ENCODE assay signal across 8 mouse cellular contexts in genomic region chr14:26969856-26970407, GRCm38 (mm10). TPM values are rescaled to one million over a fixed set of nuclear protein-coding genes. Genes with fewer than 3 reads are reported as not detected.
A peak's percentile ranks its signal among the peaks of the same experiment; 100 is the strongest.
DNase-seq lines count a peak whose midpoint lies in the region; ATAC-seq lines count a peak whose summit lies in the region.

No protein-coding gene starts in this region.

- no peaks in the 10 kb centered on the region for H3K9me3 ChIP-seq in heart, embryonic 12.5 days (replicated peaks)
- no peaks in the 10 kb centered on the region for H3K9me3 ChIP-seq in lung, embryonic 15.5 days

- WGBS in heart, embryonic 12.5 days: under 1% methylated on average over 61 of the region's 62 CpGs
- WGBS in lung, embryonic 15.5 days: under 1% methylated on average over 62 of the region's 62 CpGs

- H3K27ac ChIP-seq in heart, embryonic 12.5 days (ENCODE audit: poor library complexity, severe bottlenecking): peak overlapping the region; percentile 89
- H3K27ac ChIP-seq in lung, embryonic 15.5 days: peak overlapping the region; percentile 87

- peak; percentile 58 for ATAC-seq in activated CD4-positive, CD25-positive, alpha-beta regulatory T cell, adult 4 months
- peak; percentile 86 for ATAC-seq in heart, embryonic 12.5 days (ENCODE audit: insufficient number of reproducible peaks, low FRiP score)
- peak; percentile 86 for ATAC-seq in lung, embryonic 15.5 days (ENCODE audit: borderline replicate concordance, extremely low read depth, low FRiP score, low TSS enrichment)

- peak overlapping the region; percentile 94 for H3K9ac ChIP-seq in heart, embryonic 12.5 days
- peak overlapping the region; percentile 90 for H3K9ac ChIP-seq in lung, embryonic 15.5 days

- H3K36me3 ChIP-seq in heart, embryonic 12.5 days: peaks cover 3% of the 10 kb centered on the region; the same call in 1 of the 2 replicates
- no peaks in the 10 kb centered on the region for H3K36me3 ChIP-seq in lung, embryonic 15.5 days

- peak overlapping the region; percentile 71 for H3K4me2 ChIP-seq in heart, embryonic 12.5 days
- H3K4me2 ChIP-seq in lung, embryonic 15.5 days: peak overlapping the region; percentile 71

- H3K4me3 ChIP-seq in heart, embryonic 12.5 days: peak overlapping the region; percentile 85
- H3K4me3 ChIP-seq in lung, embryonic 15.5 days: peak overlapping the region; percentile 96

- peaks cover 14% of the 10 kb centered on the region; the same call in 1 of the 2 replicates for H3K4me1 ChIP-seq in heart, embryonic 12.5 days (replicated peaks)
- peaks cover 7% of the 10 kb centered on the region for H3K4me1 ChIP-seq in lung, embryonic 15.5 days

- DNase-seq in CD8-positive naive resting alpha-beta T cell, adult 2 months (ENCODE audit: low read depth in 2 of 2, low spot score in 2 of 2): peak; percentile 39 to 61
- DNase-seq in embryo, embryonic 10.5 days (ENCODE audit: low spot score): peak; percentile 72
- DNase-seq in layer of hippocampus, adult 9-11 months: peak; percentile 56
- DNase-seq in retina, embryonic 14.5 days (ENCODE audit: low spot score): peak; percentile 74
- no peak for DNase-seq in urinary bladder, adult 2 months (ENCODE audit: low spot score)

- no peaks in the 10 kb centered on the region for H3K27me3 ChIP-seq in heart, embryonic 12.5 days (replicated peaks)
- H3K27me3 ChIP-seq in lung, embryonic 15.5 days: no peaks in the 10 kb centered on the region

RNA-seq across cellular contexts. Expression of gene Appl1, which starts 1.1 kb away (rescaled TPM):
- polyA plus RNA-seq in activated CD4-positive, CD25-positive, alpha-beta regulatory T cell, adult 4 months (2017; shearing (Covaris generic)): 10 to 100 TPM; 26.2 to 38.2 TPM
- 30.7 and 34.7 TPM in 2 replicates for polyA plus RNA-seq in heart, embryonic 12.5 days (2016; fragmentation: Nextera tagmentation; extraction: Ambion mirVana)
- polyA plus RNA-seq in lung, embryonic 15.5 days (2015; fragmentation: Nextera tagmentation; extraction: Ambion mirVana): 36.1 and 36.3 TPM in 2 replicates
- 14.3 and 15.6 TPM in 2 replicates for polyA plus RNA-seq in urinary bladder, adult 2 months (2012; rRNA removed)

RNA-seq across cellular contexts. Expression of gene Hesx1, which starts 24.3 kb away (rescaled TPM):
- under 1 TPM in 1 of 2 experiments, not detected in 1; 0.88 TPM for polyA plus RNA-seq in activated CD4-positive, CD25-positive, alpha-beta regulatory T cell, adult 4 months (2017; shearing (Covaris generic))
- 0.26 and 0.52 TPM in 2 replicates for polyA plus RNA-seq in heart, embryonic 12.5 days (2016; fragmentation: Nextera tagmentation; extraction: Ambion mirVana)
- polyA plus RNA-seq in lung, embryonic 15.5 days (2015; fragmentation: Nextera tagmentation; extraction: Ambion mirVana): not detected in 2 replicates
- 0.15 and 0.21 TPM in 2 replicates for polyA plus RNA-seq in urinary bladder, adult 2 months (2012; rRNA removed)
